Mouse (Mus musculus) thymus, adult 18-20 months (tissue): ENCODE results near the gene Golga4.
A peak's percentile ranks its signal among the peaks of the same experiment; 100 is the strongest.

Experiments
- DNase-seq, 2 experiments: peaks; one replicate each; pipeline ENCODE4 v3.0.0; 2022; ENCODE audit warnings: mixed read lengths in 2 of 2

Gene Golga4

DNA sequence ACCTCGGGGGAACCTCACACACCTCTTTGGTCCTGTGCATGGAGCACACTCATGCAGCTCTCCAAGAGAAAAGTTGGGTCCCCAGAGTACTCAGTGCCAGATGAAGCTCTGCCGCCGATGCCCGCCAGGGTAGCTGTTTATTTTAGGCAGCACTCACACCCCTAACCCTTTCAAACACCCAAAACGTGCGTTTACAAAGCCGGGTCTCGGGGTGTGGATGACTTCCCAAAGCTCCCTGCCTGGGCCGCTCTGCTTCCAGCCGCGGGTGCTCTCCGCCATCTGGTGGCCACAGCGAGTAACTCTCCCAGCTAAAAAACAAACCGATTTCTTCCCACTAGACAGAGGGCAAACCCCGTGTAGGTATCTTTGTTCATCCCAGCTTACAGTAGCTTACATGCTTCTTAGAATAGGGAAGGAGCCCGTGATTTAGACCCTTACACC is 16.5 kb upstream of the Golga4 start:
- peak; percentile 40 to 46 for DNase-seq

DNA sequence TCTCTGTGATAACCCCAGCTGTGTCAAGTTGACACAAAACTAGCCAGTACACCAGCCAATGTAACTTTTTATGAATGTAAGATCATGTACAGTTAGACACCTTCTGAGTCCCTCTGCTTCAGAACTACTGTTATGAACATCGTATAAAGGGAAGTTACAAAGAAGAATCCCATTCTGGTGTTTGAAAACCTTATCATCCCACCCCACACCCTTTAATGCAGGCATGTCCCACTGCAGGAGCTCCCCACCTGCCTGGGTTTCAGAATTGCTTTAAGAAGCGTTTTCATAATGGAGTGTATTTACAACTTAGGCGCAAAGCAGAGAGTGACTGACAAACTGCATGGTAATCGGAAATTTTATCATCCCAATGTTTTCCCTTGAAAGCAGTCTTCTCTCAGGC is 14.9 kb upstream of the Golga4 start:
- DNase-seq: no peak

DNA sequence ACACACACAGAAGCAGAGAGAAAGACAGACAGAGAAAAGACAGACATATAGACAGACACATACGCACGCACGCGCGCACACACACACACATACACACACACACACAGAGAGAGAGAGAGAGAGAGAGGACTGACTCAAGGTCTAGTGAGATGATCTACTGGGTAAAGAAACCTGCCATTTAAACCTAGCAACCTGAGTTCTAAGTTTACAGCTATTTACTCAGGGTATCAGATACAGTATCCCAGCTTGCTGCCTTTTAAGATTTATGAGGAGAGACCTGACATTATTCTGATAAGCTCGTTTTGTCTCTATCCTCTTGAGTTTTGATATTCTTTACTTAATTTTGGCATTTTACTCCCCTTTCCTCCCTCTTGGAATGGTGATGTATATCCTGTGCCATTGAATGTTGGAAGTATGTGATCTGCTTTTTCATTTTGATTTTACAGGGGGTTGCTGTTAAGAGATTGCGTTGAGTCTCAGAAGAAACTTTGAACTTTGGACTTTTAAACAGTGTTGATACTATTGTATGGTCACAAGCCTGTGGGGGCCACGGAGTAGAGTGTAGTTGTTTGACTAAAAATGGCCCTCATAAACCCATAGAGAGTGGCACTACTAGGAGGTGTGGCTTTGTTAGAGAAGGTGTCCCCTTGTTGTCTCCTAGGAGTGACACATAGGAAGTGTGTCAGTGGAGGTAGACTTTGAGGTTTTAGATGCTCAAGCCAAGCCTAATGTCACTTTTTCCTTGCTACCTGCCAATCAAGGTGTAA is 13.0 kb upstream of the Golga4 start:
- DNase-seq: no peak

DNA sequence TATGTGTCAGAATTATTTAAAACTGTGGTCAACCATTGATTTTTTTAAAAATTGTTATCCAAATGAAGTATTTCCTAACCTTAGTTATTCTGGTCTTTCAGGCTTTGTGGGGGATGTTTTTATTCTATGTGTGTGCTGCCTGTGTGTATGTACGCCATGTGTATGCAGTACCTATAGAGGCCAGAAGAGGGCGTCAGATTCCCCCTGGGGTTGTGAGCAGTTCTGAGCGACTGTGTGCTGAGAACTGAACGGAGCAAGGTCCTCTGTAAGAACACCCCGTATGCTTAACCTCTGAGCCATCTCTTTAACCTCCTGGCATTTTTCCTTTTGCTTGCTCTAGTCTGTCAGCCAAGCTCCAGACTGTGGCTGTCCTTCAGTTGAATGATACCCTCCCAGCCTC is 12.0 kb upstream of the Golga4 start:
- DNase-seq: no peak

DNA sequence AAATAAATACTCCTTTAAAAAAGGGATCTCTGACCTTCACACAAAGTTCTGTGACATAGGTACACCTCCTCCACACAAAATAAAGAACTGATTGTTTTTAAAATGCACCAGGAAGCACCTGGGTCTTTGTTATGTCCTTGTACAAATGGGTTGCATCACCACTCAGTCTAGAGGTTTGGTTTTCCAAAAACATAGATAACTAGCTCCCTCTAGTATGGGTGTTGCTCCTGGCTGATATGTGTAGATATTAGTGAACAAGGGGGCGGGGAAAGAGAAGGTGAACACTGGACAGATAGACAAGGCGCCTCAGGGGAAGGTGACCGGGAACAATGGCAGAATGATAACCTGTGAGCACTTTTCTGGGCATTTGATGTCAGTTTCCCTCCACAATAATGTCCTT is 10.1 kb upstream of the Golga4 start:
- no peak for DNase-seq

DNA sequence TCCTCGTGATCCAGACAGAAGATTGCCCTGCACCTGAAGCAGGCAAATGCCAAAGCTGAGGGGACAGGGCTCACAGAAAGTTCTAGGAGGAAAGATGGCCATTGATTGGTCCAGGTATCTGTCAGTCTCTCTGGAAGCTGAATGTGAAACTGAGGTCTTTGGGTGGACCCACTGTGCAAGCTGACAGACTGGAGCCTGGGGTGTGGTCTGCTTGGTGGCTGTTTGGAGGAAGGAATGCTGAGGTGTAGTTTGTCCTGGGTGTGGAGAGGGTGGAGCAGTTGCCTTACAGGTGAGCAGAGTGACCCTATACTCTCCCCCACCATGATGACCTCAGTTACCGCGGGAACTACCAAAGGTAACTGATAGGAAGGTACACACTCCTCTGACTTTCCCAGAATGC is 9.1 kb upstream of the Golga4 start:
- no peak for DNase-seq

DNA sequence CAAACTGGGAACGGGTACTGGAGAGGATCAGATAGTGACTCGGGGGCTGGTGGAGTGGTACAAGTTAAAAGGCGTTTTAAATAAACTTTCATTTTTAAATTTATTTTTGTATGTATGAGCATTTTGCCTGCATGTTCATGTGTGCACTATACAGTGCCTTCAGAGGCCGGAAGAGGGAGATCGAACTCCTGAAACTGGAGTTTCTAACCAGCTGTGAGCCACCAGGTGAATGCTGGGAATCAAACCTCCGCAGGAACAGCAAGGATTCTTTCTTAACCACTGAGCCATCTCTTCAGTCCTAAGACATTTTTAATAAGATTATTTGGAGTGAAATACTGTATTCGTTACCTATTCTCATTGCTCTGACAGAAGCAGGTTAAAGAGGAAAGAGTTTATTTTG is 8.0 kb upstream of the Golga4 start:
- DNase-seq: no peak

DNA sequence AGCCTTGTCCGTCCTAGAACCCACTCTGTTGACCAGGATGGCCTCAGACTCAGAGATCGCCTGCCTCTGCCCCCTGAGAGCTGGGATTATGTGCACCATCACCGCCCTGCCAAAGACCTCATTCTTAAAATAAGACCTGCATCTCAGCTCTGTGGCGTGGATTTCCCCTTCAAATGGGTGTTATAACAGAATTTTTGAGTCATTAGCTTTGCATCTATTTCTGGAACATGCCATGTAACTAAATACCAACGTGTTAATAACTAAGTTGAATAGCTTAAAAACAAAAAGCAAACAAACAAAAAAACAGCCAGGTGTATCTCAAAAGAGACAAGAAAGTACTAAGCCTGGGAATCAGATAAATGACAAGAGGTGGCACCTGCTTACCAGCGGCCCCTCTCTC is 5.1 kb upstream of the Golga4 start:
- no peak for DNase-seq

DNA sequence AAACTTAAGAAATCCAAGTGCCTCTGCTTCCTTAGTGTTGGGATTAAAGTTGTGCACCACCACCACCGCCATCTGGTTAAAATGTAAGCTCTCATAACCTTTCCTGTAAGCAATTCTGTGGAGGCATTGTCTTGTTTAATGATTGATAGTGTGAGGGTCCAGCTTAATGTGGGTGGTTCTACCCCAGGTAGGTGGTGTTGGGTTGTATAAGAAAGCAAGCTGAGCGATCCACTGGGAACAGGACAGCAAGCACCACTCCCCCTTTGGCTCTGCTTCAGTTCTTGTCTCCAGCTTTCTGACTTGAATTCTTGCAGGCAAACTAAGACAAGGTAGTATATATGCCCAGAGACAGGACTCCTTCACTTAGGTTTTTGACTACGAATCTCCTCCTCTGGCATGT is 1.4 kb upstream of the Golga4 start:
- DNase-seq: no peak

DNA sequence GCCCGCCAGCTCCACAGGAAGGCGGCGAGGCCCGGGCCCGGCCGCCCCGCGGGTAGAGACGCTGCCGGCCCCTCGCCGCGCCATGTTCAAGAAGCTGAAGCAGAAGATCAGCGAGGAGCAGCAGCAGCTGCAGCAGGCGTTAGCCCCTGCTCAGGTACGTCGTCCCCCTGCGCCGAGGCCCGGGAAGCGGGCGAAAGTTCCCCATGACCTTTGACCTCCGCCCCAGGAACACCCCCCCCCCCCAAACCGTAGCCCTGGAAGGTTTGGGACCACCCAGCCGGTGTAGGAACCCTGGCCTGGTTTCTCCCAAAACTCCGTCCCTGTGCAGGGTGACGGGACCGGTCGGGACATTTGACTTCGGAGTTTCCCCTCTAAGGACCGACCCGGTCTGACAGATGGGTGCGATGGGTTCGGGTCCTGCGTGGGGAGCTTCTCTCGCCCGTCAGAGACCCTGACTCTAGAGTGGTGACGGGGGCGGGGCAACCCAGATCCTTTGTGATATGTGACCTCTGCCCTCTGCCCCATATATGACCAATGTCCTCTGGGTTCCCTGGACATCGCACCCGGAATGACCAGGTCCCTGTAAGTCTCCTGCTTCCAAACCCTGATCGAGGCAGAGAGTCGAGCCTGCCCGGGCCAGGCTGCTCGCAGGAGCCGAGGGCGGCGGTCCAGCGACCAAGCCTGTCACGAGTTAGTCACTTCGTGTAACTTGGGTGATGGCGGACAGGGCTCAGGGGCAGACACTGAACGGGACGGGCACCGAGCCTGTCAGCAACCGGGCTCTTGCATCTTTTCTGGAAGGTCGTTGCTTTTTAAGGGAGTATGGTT is 551 bp downstream of the Golga4 start:
- DNase-seq: peak; percentile 19 to 46

DNA sequence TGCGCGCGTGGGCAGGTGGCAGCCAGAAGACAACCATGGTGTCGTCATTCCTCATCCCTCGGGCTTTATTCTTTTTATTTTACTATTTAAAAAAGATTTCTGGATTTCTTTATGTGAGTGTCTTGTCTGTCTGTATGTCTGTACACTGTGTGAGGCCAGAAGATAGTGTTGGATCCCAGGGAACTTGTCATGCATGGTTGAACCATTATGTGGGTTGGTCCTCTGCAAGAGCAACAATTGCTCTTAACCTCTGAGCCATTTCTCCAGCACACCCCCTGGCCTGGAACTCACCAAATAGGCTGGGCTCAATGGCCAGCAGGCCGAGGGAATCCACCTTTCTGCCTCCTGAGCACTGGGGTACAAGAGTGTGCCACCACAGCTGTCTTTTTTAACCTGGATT is 1.5 kb downstream of the Golga4 start:
- DNase-seq: no peak

DNA sequence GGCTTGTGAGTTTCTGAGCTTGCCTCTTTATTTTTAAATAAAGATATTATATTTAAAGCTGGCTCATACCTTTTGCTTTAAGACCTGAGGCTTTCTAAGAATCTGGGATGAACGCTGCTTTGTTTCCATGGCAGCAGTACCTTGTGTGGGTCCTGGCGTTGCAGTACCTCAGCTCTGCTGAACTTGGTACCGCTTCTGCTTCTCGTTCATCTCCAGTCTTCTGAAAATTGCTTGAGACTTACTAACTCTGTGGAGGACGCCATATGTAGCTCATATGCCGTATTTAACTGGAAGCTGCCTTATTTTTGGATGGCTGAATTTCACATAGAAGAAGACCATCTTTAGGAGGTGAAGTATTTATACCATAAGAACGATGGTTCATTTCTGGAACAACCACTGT is 2.5 kb downstream of the Golga4 start:
- DNase-seq: no peak

DNA sequence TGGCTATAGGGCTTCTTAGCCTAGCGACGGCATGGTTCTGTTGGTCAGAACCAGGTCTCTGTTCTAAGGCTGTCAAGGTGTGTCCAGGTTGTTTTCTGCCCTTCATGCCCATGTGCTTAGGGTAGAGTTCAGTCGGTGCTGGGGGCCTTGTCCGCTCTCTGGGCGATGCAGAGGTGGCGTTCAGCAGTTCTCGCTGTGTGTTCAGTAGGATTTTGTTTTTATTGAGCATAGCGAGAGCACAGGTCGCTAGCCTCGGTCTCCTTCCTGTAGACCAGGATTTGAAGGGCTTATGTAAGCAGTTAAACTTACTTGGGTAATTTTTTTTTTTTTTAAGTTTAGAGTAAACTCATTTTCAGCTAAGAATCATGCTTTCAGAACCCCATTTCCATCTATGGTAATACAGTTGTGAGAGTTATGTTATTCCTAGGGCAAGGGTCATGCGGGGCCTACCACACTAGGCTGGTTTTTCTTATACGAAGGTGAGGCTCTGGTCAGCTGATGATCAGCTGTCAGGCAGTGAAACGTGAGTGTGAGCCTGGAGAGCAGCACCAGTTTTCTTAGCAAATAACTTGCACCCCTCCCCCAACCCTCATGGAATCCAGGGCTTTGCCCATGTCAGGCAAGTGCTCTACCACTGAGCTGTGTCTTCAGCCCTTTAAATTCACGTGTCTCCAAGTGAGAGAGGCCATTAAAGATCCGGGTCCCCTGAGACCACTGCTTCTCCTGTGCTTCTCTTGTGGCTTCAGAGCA is 5.0 kb downstream of the Golga4 start:
- no peak for DNase-seq

DNA sequence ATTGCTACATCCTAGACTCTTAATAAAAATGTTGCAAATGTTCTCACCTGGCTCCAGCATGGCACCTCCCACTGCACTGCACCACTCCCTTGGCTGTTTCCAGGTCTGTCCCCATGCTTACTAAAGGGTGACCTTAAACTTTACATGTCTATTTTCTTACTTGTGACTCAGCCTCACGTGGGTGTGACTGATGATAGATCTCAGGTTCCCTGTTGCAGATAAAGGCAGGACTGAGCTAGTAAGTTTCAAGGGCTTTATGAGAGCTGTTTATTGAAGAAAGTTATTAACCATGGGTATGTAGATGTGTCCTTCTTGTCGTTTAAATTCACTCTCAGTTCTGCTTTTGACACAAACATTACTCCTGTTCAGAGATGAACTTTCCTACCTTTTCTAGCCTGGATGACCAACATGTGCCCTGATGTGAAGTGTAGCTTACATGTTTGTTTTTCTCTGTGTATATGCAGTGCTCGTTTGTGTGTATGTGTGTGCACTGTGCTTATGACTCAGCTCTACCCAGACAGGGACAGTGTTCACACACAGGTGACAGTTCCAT is 6.7 kb downstream of the Golga4 start:
- no peak for DNase-seq

DNA sequence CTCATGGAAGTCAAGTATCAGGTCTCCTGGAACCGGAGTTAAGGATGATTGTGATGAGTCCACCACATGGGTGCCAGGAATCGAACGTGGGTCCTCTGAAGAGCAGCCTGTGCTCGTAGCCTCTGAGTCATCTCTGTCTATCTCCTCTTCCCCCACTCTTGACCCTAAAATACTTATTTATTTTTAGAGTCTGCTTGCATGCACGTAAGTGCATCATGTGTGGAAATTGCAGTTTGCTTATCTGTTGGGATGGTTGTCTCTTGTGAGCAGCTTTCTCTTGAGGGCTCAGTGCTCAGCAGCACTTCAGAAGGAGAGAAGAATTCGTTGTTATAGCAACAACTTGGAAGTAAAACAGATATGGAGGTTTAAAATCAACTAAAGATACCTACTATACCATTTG is 9.4 kb downstream of the Golga4 start:
- no peak for DNase-seq

DNA sequence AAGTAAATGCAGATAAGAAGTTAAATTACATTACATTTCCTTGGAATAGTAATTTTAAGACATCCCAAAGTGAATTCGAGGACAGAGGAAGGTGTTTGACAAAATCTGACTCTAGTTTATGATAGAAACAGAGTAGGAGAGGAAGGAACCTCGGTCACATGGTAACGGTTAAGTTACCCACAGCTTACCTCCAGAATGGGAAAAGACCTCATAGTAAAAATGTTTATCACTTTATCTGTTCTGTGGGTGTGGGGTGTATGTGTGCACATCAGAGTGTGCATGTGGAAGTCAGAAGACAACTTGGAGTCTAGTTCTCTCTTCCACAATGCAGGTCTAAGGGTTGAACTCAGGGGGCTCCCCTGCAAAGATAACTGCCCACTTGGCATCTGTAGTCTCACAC is 10.1 kb downstream of the Golga4 start:
- DNase-seq: no peak

DNA sequence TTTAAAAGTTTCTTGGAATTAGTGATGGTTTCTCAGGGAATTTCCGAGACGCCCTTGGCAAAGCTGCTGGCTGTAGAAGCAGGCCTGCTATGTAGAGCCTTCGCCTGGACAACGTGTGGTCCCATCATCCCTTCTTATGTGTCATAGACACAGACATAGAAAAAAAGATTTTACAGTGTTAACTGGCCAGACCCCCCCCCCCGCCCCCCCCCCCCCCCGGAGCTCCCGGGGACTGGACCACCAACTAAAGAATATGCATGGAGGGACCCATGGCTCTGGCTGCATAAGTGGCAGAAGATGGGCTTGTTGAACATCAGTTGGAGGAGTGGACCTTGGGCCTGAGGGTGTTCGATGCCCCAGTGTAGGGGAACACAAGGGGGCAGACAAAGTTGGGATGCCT is 11.6 kb downstream of the Golga4 start:
- no peak for DNase-seq

DNA sequence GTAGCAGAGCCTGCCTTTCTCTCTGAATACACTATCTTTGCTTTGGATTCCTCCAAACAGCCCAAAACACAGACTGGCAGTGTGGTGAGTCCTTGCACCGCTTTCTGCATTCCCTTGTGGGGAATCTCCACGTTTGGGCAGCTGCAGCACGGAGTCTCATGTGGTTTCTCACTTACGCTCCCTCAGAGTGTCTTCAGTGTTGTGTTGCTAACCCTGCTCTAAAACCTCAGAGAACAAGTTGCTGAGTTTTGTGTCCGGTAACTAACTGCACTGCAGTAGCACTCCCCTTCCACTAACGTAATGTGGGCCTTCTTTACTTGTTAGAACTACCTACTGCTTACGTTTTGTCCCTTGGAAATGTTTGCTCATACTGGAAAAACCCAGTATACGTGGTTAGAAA is 13.0 kb downstream of the Golga4 start:
- no peak for DNase-seq

DNA sequence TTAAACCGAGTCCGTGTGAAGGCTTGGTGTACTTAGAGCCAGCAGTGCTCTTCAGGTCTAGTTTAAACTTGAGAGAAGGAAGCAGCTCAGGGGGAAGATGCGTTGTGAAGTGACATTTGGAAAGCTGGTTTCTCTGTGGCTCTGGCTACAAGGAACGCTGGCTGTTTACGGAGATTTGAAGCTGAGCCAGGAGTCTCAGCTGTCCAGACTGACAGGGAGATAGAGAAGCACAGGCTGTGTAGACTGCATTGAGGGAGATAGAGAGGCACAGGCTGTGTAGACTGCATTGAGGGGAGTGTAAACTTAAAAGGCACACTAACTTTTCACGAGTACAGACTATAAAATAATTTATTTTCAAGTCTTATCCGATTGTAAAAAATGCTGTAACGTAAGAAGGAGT is 13.9 kb downstream of the Golga4 start:
- DNase-seq: no peak

DNA sequence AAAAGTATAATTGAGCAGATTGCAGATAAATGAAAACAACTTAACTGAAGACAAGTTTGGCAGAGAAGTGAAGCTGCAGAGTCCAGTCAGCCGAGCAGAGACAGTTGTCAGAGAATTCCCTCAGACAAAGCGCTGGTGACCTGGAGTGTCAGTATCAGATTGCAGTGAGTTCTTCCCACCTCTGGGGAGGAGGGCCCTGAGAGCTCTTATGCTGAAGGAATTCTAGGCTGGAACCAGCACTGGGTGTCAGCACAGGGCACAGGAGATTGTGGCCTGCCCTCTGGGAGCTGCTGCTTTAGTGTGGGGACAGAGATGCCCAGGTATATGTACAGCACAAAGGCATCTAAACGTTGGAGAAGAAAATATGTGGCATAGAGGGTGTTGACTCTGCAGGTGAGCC is 14.8 kb downstream of the Golga4 start:
- no peak for DNase-seq

DNA sequence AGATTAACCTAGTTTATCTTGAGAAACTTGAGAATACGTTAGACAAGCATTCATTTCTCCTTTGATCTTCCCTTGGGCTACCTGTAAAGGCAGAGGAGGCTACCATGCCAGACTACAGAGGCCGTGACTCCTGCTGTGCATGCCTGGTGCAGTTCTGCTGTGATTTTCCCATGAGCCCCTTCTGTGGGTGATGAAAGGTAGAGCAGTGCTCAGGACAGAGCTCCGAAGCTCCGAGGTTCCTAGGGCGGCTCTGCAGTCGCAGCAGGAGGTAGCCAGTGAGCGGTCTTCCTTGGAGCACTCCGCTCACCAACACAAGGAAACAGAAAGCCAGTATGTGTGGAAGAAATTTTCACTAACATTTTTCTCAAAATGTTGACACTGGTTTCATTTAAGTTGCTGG is 15.6 kb downstream of the Golga4 start:
- DNase-seq: no peak

DNA sequence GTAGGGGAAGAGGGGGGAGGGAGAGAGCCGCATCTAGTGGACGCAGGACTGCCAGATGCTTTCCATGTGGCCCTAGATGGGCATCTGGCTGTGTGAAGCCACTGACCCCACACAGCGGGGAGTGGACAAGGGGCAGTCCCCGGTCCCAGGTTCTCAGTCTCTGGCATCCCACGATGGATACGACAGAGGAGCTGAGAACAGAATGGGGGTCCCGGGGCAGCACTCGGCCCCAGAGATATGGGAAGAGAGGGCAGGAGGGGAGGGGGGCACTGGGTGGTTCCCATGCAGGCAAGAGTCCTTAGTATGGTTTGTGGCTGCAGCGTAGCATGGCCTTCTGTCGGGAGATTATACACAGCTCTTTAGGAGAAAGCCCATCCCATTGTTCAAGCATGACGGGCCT is 17.7 kb downstream of the Golga4 start:
- no peak for DNase-seq

DNA sequence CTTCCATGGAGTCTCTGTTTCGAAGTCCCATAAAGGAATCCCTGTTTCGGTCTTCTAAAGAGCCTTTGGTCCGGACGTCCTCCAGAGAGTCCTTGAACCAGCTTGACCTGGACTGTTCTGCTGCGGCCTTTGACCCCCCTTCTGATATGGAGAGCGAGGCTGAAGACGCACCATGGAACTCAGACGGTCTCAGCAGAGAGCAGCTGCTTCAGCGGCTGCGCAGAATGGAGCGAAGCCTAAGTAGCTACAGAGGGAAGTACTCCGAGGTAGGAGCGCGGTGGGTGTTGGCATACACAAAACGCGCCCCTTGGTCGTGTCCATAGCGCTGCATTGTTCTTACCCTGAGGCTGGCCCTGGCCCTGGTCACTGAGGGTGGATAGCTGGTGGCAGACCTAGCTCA is 21.0 kb downstream of the Golga4 start:
- DNase-seq: no peak
